Mouse (Mus musculus) kidney, embryonic 16.5 days (tissue): ENCODE data around the gene Srms. TPM values are rescaled to one million over a fixed set of nuclear protein-coding genes. Genes with fewer than 3 reads are reported as not detected.

ENCODE experiments used
- ATAC-seq: fragments of 200-750 bp; cut with Nextera tagmentation; 2 replicates; pipeline ENCODE4 v1.8.0; 2017; ENCODE audit warnings: moderate TSS enrichment; ENCODE audit not compliant: low FRiP score, low TSS enrichment
- H3K27ac ChIP-seq: fragments of 300-500 bp; sonication (generic); 2 replicates; pipeline ENCODE4 v1.5.1; 2014; ENCODE audit warnings: low read length
- H3K27me3 ChIP-seq: fragments of 300-500 bp; sonication (generic); 2 replicates; pipeline ENCODE4 v1.6.1; 2014; ENCODE audit warnings: low read length, control low read depth, mixed read lengths; ENCODE audit not compliant: insufficient read depth
- H3K36me3 ChIP-seq: fragments of 300-500 bp; sonication (generic); 2 replicates; pipeline ENCODE4 v1.6.1; 2014; ENCODE audit warnings: low read length, control low read depth, mixed read lengths; ENCODE audit not compliant: insufficient read depth
- H3K4me1 ChIP-seq: fragments of 300-500 bp; sonication (generic); 2 replicates; pipeline ENCODE4 v1.6.1; 2014; ENCODE audit warnings: low read length, control low read depth, mixed read lengths; ENCODE audit not compliant: insufficient read depth
- H3K4me2 ChIP-seq: fragments of 300-500 bp; sonication (generic); replicated peaks from 2 replicates; pipeline ENCODE4 v1.6.1; 2014; ENCODE audit warnings: low read depth, low read length
- H3K4me3 ChIP-seq: fragments of 300-500 bp; sonication (generic); 2 replicates; pipeline ENCODE4 v1.5.1; 2014; ENCODE audit warnings: mild to moderate bottlenecking, low read length
- H3K9ac ChIP-seq: fragments of 300-500 bp; sonication (generic); replicated peaks from 2 replicates; pipeline ENCODE4 v1.6.1; 2014; ENCODE audit warnings: low read length
- H3K9me3 ChIP-seq: fragments of 300-500 bp; sonication (generic); 2 replicates; pipeline ENCODE4 v1.6.1; 2016; ENCODE audit warnings: low read length, control low read depth
- WGBS: fragments of 180-500 bp; shearing (Covaris S2); extraction: QIAGEN DNeasy Blood & Tissue Kit; methylation state at CpG from one replicate; pipeline ENCODE4 v1.1.7; 2014; 5-methylcytosine and 5-hydroxymethylcytosine counted together
- polyA plus RNA-seq: library from polyadenylated mRNA; unstranded; fragments of >200 nt; fragmentation: Nextera tagmentation; extraction: Ambion mirVana; gene quantifications from 2 replicates; pipeline ENCODE4 v1.2.1, GENCODE M21; 2015

Gene Srms
- polyA plus RNA-seq, 1 experiment from 2014 or later: 0.25 TPM

DNA sequence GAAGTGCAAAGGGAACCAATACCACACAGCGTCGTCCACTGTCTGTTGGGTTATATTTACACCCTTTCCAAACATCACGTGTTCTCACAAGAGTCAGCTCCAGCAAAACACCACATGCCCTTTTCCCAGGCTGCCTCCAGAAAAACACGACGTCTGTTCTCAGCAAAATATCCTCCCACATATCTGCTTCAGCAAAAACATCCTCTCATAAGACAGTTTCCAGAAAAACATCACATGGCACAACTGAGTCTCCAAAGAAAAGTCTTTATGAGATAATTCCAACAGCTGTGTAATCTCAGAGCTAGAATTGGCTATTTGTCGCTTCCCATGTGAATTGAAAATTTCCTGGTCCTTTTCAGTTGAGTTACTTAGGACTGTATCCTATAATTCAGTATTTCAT is 32.1 kb downstream of the Srms start:
- H3K4me1 ChIP-seq: no peaks in the 10 kb centered on the region
- H3K27ac ChIP-seq: no peak overlapping the region
- ATAC-seq: no peak
- no peaks in the 10 kb centered on the region for H3K27me3 ChIP-seq
- H3K4me3 ChIP-seq: no peak overlapping the region
- H3K9me3 ChIP-seq: no peaks in the 10 kb centered on the region
- no peak overlapping the region for H3K4me2 ChIP-seq
- no peak overlapping the region for H3K9ac ChIP-seq
- no peaks in the 10 kb centered on the region for H3K36me3 ChIP-seq
- 67% methylated on average over 6 of the region's 6 CpGs for WGBS

DNA sequence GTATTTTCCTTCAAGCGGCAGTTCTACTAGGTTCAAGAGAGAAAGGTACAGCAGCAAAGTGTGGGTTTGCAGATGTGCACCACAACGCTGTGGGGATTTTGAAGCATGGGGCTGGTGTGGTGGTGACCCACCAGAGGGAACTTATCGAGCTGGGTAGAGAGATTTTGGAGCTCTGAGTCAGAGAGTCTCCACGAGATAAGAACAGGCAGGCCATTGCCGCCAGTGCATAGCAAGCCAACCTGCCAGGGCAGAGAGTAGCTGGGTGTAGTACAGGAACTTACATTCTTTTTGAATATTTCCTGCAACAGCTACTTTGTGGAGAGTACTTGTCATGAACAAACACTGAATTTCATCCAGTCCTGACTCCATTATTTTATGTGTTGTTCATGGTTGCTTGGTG is 34.5 kb downstream of the Srms start:
- WGBS: 84% methylated on average over 5 of the region's 5 CpGs
- H3K4me2 ChIP-seq: no peak overlapping the region
- ATAC-seq: no peak
- no peak overlapping the region for H3K27ac ChIP-seq
- H3K9me3 ChIP-seq: no peaks in the 10 kb centered on the region
- no peaks in the 10 kb centered on the region for H3K36me3 ChIP-seq
- H3K9ac ChIP-seq: no peak overlapping the region
- no peak overlapping the region for H3K4me3 ChIP-seq
- no peaks in the 10 kb centered on the region for H3K4me1 ChIP-seq
- no peaks in the 10 kb centered on the region for H3K27me3 ChIP-seq

DNA sequence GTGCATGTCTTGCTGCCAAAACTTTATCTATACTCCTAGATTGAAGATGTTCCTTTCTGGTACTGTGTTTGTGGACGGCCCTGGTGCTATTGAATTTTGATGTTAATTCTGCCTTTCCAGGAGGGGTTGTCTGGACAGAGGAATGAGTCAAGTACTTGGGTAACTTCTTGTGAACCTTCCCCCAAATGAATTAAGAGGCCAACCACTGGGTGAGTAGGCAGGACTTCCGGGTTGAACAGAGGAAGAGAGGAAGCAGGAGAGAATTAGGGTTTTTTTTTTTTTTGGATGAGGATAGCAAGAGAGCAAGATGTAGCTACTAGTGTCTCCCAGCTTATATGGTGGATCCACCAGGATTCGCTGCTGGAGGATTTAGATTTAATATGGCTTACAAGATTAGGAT is 35.0 kb downstream of the Srms start:
- Histone ChIP-seq H3K4me3 (no peak overlapping the region), H3K4me1 (no peaks in the 10 kb centered on the region), H3K27ac (no peak overlapping the region), H3K9me3 (no peaks in the 10 kb centered on the region), H3K27me3 (no peaks in the 10 kb centered on the region), H3K4me2 (no peak overlapping the region), H3K9ac (no peak overlapping the region), H3K36me3 (no peaks in the 10 kb centered on the region)
- no peak for ATAC-seq
- 82% methylated on average over 3 of the region's 3 CpGs for WGBS

DNA sequence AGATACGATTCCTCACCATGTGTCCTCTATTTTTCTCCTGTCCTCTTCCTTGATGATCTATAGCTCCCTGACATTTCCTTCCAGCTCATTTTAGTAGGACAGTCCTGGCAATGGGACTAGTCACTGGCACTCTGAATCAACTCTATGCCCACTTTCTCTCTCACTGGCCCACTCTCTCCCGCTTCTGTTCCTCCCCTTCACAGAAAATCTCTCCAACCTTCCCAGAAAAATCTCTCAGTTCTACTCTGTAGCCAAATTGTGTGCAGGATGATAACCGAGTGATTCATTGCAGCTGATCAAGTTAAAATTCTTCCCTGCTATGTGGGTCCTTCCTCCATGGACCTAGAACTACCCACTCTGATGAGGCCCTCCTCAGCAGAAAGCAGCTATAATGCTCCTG is 38.3 kb downstream of the Srms start:
- Histone ChIP-seq H3K36me3 (no peaks in the 10 kb centered on the region), H3K4me1 (no peaks in the 10 kb centered on the region), H3K27me3 (no peaks in the 10 kb centered on the region), H3K4me3 (no peak overlapping the region), H3K9me3 (no peaks in the 10 kb centered on the region; the same call in 1 of the 2 replicates), H3K9ac (no peak overlapping the region), H3K4me2 (no peak overlapping the region), H3K27ac (no peak overlapping the region)
- no peak for ATAC-seq
- 82% methylated on average over 3 of the region's 3 CpGs for WGBS

DNA sequence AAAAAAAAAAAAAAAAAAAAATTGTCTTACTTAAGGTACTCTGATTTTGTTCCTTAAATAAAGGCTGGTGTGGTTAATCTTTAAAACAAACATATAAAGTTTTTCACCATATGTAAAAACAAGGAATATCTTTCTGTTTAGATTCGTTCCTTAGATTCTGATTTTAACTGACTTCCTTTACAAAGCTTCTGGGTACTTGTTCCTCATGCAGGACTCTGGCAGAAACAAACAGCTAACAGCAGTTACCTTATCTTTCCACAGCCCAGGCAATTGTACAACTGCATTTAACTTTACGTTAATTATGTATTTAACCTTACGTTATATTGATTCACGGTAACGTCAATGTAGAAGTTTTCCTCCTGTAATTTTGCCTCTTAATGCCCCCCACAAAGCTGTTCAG is 46.5 kb downstream of the Srms start:
- no peaks in the 10 kb centered on the region for H3K36me3 ChIP-seq
- WGBS: 84% methylated on average over 5 of the region's 5 CpGs
- no peak for ATAC-seq
- H3K9me3 ChIP-seq: no peaks in the 10 kb centered on the region; the same call in 1 of the 2 replicates
- no peak overlapping the region for H3K4me3 ChIP-seq
- H3K4me2 ChIP-seq: no peak overlapping the region
- 0 out of 2 replicates have a peak, but pooled peaks cover 5% of the 10 kb centered on the region for H3K27me3 ChIP-seq
- no peak overlapping the region for H3K27ac ChIP-seq
- no peak overlapping the region for H3K9ac ChIP-seq
- no peaks in the 10 kb centered on the region for H3K4me1 ChIP-seq

DNA sequence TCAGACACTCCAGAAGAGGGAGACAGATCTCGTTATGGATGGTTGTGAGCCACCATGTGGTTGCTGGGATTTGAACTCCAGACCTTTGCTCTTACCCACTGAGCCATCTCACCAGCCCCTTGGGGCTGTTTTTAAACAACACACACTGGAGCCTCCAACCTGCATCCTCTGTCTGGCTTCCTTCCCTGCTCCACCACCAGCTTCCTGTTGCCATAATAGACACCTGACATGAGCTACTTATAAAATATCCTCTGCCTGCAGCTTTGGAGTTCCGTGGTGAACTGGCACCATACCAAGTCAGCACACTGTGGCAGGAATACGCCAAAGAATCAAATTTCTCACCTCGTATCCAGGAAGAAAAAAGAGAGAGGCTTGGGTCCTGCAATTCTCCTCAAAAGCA is 52.2 kb downstream of the Srms start:
- H3K27ac ChIP-seq: no peak overlapping the region
- H3K4me1 ChIP-seq: no peaks in the 10 kb centered on the region
- H3K4me3 ChIP-seq: no peak overlapping the region
- no peaks in the 10 kb centered on the region for H3K9me3 ChIP-seq
- no peak overlapping the region for H3K9ac ChIP-seq
- no peak overlapping the region for H3K4me2 ChIP-seq
- no peaks in the 10 kb centered on the region for H3K36me3 ChIP-seq
- 56% methylated on average over 4 of the region's 4 CpGs for WGBS
- H3K27me3 ChIP-seq: peaks cover 25% of the 10 kb centered on the region
- ATAC-seq: no peak

DNA sequence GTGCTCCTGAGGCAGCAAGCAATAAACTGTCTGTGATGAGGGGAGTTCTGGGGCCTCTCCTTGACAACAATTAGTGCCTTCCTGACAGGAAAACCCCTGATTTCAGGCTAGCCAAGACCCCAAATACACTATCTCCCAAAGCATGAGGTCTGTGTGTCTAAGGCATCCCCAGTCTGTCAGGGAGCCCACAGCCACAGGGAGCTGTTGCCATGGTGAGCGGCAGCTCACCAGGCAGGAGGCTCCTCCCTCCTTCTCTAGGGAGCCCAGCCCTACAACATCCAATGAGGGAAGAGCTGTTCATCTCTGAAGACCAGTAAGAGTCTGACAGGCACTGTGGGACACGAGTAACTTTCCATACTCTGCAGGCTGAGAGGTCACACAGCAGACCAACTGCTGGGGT is 53.2 kb downstream of the Srms start:
- peak; percentile 49 for ATAC-seq
- no peaks in the 10 kb centered on the region for H3K36me3 ChIP-seq
- 6% methylated on average over 2 of the region's 2 CpGs for WGBS
- H3K27me3 ChIP-seq: peaks cover 36% of the 10 kb centered on the region
- H3K4me1 ChIP-seq: no peaks in the 10 kb centered on the region
- no peak overlapping the region for H3K27ac ChIP-seq
- no peaks in the 10 kb centered on the region for H3K9me3 ChIP-seq
- H3K4me2 ChIP-seq: no peak overlapping the region
- no peak overlapping the region for H3K4me3 ChIP-seq
- no peak overlapping the region for H3K9ac ChIP-seq

DNA sequence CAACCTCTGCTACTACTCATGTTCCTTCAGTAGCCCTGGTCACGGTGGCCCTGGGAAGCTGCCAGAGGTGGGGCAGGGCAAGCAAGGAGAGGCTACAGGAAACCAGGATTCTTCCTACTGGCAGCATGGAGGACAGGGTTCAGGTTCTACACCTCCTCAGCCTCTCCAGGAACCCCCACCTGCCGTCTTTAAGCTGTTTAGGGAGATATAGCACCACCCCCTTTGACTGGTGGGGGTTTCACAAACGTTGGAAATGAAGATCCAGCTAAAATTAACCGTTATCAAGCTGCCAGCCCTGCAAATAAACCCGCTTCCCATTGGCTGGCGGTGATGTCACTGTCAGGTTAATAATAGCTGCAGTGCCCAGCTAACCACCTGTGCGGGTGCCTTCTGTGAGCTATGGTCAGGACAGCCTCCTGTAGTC is 53.9 kb downstream of the Srms start:
- Histone ChIP-seq H3K4me2 (no peak overlapping the region), H3K9me3 (no peaks in the 10 kb centered on the region), H3K36me3 (no peaks in the 10 kb centered on the region), H3K4me3 (no peak overlapping the region), H3K9ac (no peak overlapping the region), H3K27me3 (peaks cover 37% of the 10 kb centered on the region), H3K27ac (no peak overlapping the region), H3K4me1 (no peaks in the 10 kb centered on the region)
- WGBS: 45% methylated on average over 7 of the region's 7 CpGs
- ATAC-seq: no peak

DNA sequence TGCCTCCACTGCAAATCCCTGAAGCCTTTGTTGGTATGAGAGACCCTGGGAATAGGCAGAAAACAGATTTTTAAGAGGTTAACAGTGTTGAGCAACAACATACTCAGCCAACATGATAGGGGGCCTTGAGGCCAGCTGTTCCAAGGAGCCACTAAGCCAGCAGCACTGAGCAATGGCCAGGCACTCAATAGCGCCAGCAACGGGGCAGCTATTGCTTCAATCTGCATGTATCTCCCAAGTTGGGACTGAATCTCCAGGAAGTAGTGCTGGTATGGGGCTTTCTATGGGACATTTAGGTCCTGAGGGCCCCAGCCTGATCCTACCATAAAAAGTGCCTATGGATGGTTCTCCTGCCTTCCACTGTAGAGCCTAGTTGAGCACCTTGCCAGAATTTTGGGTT is 54.5 kb downstream of the Srms start:
- no peak for ATAC-seq
- Histone ChIP-seq H3K9ac (no peak overlapping the region), H3K4me3 (no peak overlapping the region), H3K4me2 (no peak overlapping the region), H3K4me1 (no peaks in the 10 kb centered on the region), H3K9me3 (no peaks in the 10 kb centered on the region), H3K27ac (no peak overlapping the region), H3K36me3 (no peaks in the 10 kb centered on the region), H3K27me3 (peaks cover 37% of the 10 kb centered on the region)
- 93% methylated on average over 2 of the region's 2 CpGs for WGBS

DNA sequence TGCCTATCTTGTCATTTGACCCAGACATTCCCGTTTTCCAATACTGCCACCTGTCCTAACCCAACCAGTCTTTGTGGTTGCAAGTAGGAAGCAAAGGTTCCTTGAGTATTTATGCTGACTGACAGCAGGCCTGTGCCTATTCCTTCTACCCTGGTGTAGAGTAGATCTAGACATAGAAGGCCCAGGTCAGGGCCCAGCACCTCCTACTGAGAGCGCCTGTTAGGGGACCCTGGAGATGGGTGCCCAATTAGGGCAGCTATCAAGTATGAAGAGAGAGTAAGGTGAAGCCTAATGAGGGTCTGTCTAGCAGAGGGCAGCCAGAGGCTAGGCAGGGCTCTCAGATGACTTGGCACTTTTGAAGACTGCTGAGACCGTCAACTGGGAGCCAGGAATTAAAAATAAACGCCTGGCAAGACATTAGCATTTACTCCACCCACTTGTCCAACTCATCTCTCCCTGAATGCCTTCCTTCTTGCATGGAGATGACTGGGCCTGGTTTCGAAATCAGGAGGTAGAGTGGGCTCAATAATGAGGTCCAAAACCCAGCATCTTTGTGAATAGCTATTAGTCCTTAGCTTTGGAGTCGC is 55.2 kb downstream of the Srms start:
- H3K9ac ChIP-seq: no peak overlapping the region
- 81% methylated on average over 6 of the region's 6 CpGs for WGBS
- no peak overlapping the region for H3K4me2 ChIP-seq
- H3K4me3 ChIP-seq: no peak overlapping the region
- H3K27me3 ChIP-seq: peaks cover 37% of the 10 kb centered on the region
- no peaks in the 10 kb centered on the region for H3K4me1 ChIP-seq
- H3K36me3 ChIP-seq: no peaks in the 10 kb centered on the region
- H3K27ac ChIP-seq: no peak overlapping the region
- no peaks in the 10 kb centered on the region for H3K9me3 ChIP-seq
- no peak for ATAC-seq
